Mouse (Mus musculus) bone marrow macrophage, adult 2 months (primary cell): ENCODE measurements around the gene Mettl27.

Experiments
- CTCF ChIP-seq: IDR thresholded peaks from 2 replicates; pipeline ENCODE4 v1.5.1; 2012; ENCODE audit warnings: low read depth, mild to moderate bottlenecking, low read length, moderate library complexity
- POLR2A ChIP-seq: IDR thresholded peaks from 2 replicates; pipeline ENCODE4 v1.6.1; 2012; ENCODE audit warnings: mild to moderate bottlenecking, low read depth, low read length, borderline replicate concordance

GRCm38 (mm10) chr5:134955491-134955890 is 23.3 kb downstream of the Mettl27 start:
- TF ChIP-seq CTCF (no peak), POLR2A (no peak)
